Mouse (Mus musculus): Measurements from ENCODE around the gene Nav2. TPM values are rescaled to one million over a fixed set of nuclear protein-coding genes. Genes with fewer than 3 reads are reported as not detected.

The Nav2 gene
- total and polyA plus RNA-seq, 2 experiments from 2014 or later, result 16.3 to 44.0 TPM

GRCm38 (mm10) chr7:49335056-49335455, 426.5 kb downstream of the Nav2 start:
- Histone ChIP-seq H3K36me3 (ENCODE audit: insufficient read depth) (no peaks in the 10 kb centered on the region), H3K9ac (no peak overlapping the region), H3K27ac (ENCODE audit: low read depth, low read length) (no peak overlapping the region), H3K4me2 (ENCODE audit: low read depth) (no peak overlapping the region), H3K27me3 (ENCODE audit: insufficient read depth, low read length) (no peaks in the 10 kb centered on the region), H3K4me1 (ENCODE audit: insufficient read depth) (no peaks in the 10 kb centered on the region), H3K4me3 (ENCODE audit: low read depth, low read length) (no peak overlapping the region), H3K9me3 (ENCODE audit: low read length) (no peaks in the 10 kb centered on the region)
- ATAC-seq (no peak), DNase-seq (no peak)
- WGBS, result 76% methylated on average over 3 of the region's 3 CpGs
- TF ChIP-seq CTCF (IDR thresholded peaks at IDR 0.05; ENCODE audit: low read depth), result no peak

GRCm38 (mm10) chr7:49336725-49337124, 428.2 kb downstream of the Nav2 start:
- H3K4me3 ChIP-seq (ENCODE audit: low read depth, low read length), result no peak overlapping the region
- H3K4me2 ChIP-seq (ENCODE audit: low read depth), result no peak overlapping the region
- ATAC-seq (no peak), DNase-seq (no peak)
- 63% methylated on average over 8 of the region's 8 CpGs for WGBS
- H3K36me3 ChIP-seq (ENCODE audit: insufficient read depth), result no peaks in the 10 kb centered on the region
- no peak overlapping the region for H3K27ac ChIP-seq (ENCODE audit: low read depth, low read length)
- H3K27me3 ChIP-seq (ENCODE audit: insufficient read depth, low read length), result no peaks in the 10 kb centered on the region
- no peak overlapping the region for H3K9ac ChIP-seq
- H3K4me1 ChIP-seq (ENCODE audit: insufficient read depth), result peaks cover 4% of the 10 kb centered on the region
- no peak for TF ChIP-seq CTCF (IDR thresholded peaks at IDR 0.05; ENCODE audit: low read depth)
- no peaks in the 10 kb centered on the region for H3K9me3 ChIP-seq (ENCODE audit: low read length)

GRCm38 (mm10) chr7:49337710-49338109, 429.2 kb downstream of the Nav2 start:
- H3K4me3 ChIP-seq (ENCODE audit: low read depth, low read length), result no peak overlapping the region
- whole genome bisulfite sequencing, result 7% methylated on average over 2 of the region's 2 CpGs
- H3K27me3 ChIP-seq (ENCODE audit: insufficient read depth, low read length), result no peaks in the 10 kb centered on the region
- ATAC-seq, result no peak
- H3K9ac ChIP-seq, result no peak overlapping the region
- no peaks in the 10 kb centered on the region for H3K36me3 ChIP-seq (ENCODE audit: insufficient read depth)
- H3K4me1 ChIP-seq (ENCODE audit: insufficient read depth), result peaks cover 10% of the 10 kb centered on the region
- no peak overlapping the region for H3K27ac ChIP-seq (ENCODE audit: low read depth, low read length)
- no peak overlapping the region for H3K4me2 ChIP-seq (ENCODE audit: low read depth)
- DNase-seq, result no peak
- TF ChIP-seq CTCF (IDR thresholded peaks at IDR 0.05; ENCODE audit: low read depth), result no peak
- H3K9me3 ChIP-seq (ENCODE audit: low read length), result no peaks in the 10 kb centered on the region

- no peak overlapping the region for H3K27ac ChIP-seq (ENCODE audit: low read depth, low read length)
- no peak for ATAC-seq
- 85% methylated on average over 3 of the region's 3 CpGs for WGBS
These were observed 431.4 kb downstream of the Nav2 start for GRCm38 (mm10) chr7:49339953-49340352.

GRCm38 (mm10) chr7:49341151-49341918, 432.8 kb downstream of the Nav2 start:
- no peak overlapping the region; the same call in 1 of the 2 replicates for H3K27ac ChIP-seq (ENCODE audit: low read depth, low read length)
- DNase-seq, result peak; percentile 54
- 23% methylated on average over 5 of the region's 5 CpGs for WGBS
- peaks cover 12% of the 10 kb centered on the region for H3K4me1 ChIP-seq (ENCODE audit: insufficient read depth)
- peak; percentile 53 for ATAC-seq
- H3K9ac ChIP-seq, result no peak overlapping the region
- no peaks in the 10 kb centered on the region for H3K9me3 ChIP-seq (ENCODE audit: low read length)
- no peak overlapping the region for H3K4me3 ChIP-seq (ENCODE audit: low read depth, low read length)
- no peak overlapping the region for H3K4me2 ChIP-seq (ENCODE audit: low read depth)
- no peaks in the 10 kb centered on the region for H3K27me3 ChIP-seq (ENCODE audit: insufficient read depth, low read length)
- no peak for TF ChIP-seq CTCF (IDR thresholded peaks at IDR 0.05; ENCODE audit: low read depth)
- H3K36me3 ChIP-seq (ENCODE audit: insufficient read depth), result no peaks in the 10 kb centered on the region

More at GRCm38 (mm10) chr7:49339953-49340352, 431.4 kb downstream of the Nav2 start:
- H3K27me3 ChIP-seq (ENCODE audit: insufficient read depth, low read length), result no peaks in the 10 kb centered on the region
- peaks cover 12% of the 10 kb centered on the region for H3K4me1 ChIP-seq (ENCODE audit: insufficient read depth)
- H3K4me2 ChIP-seq (ENCODE audit: low read depth), result no peak overlapping the region
- no peak for DNase-seq
- H3K9me3 ChIP-seq (ENCODE audit: low read length), result no peaks in the 10 kb centered on the region
- no peaks in the 10 kb centered on the region for H3K36me3 ChIP-seq (ENCODE audit: insufficient read depth)
- no peak for TF ChIP-seq CTCF (IDR thresholded peaks at IDR 0.05; ENCODE audit: low read depth)
- H3K9ac ChIP-seq, result no peak overlapping the region
- no peak overlapping the region for H3K4me3 ChIP-seq (ENCODE audit: low read depth, low read length)

- Histone ChIP-seq H3K9me3 (ENCODE audit: low read length) (no peaks in the 10 kb centered on the region), H3K27ac (ENCODE audit: low read depth, low read length) (no peak overlapping the region), H3K4me3 (ENCODE audit: low read depth, low read length) (no peak overlapping the region), H3K36me3 (ENCODE audit: insufficient read depth) (no peaks in the 10 kb centered on the region), H3K4me2 (ENCODE audit: low read depth) (no peak overlapping the region), H3K27me3 (ENCODE audit: insufficient read depth, low read length) (no peaks in the 10 kb centered on the region), H3K4me1 (ENCODE audit: insufficient read depth) (peaks cover 12% of the 10 kb centered on the region), H3K9ac (no peak overlapping the region)
- WGBS, result 90% methylated on average over 2 of the region's 2 CpGs
- DNase-seq (no peak), ATAC-seq (no peak)
- TF ChIP-seq CTCF (IDR thresholded peaks at IDR 0.05; ENCODE audit: low read depth), result no peak
These were observed 433.5 kb downstream of the Nav2 start for GRCm38 (mm10) chr7:49341919-49342529.

- no peak for TF ChIP-seq CTCF (IDR thresholded peaks at IDR 0.05; ENCODE audit: low read depth)
- Histone ChIP-seq H3K4me1 (ENCODE audit: insufficient read depth) (peaks cover 12% of the 10 kb centered on the region), H3K9ac (no peak overlapping the region), H3K27me3 (ENCODE audit: insufficient read depth, low read length) (no peaks in the 10 kb centered on the region), H3K4me3 (ENCODE audit: low read depth, low read length) (no peak overlapping the region), H3K36me3 (ENCODE audit: insufficient read depth) (no peaks in the 10 kb centered on the region), H3K9me3 (ENCODE audit: low read length) (no peaks in the 10 kb centered on the region), H3K27ac (ENCODE audit: low read depth, low read length) (no peak overlapping the region), H3K4me2 (ENCODE audit: low read depth) (no peak overlapping the region)
- ATAC-seq (no peak), DNase-seq (no peak)
- 47% methylated on average over 13 of the region's 13 CpGs for WGBS
These were observed 434.1 kb downstream of the Nav2 start for GRCm38 (mm10) chr7:49342556-49343080.
